Mouse (Mus musculus) C2C12 (cell line): ENCODE results near the gene Ggta1. TPM values are rescaled to one million over a fixed set of nuclear protein-coding genes. Genes with fewer than 3 reads are reported as not detected.

Experiments used
- H3K27me3 ChIP-seq: one replicate; pipeline ENCODE4 v1.6.1; 2011; ENCODE audit not compliant: control insufficient read depth, insufficient read depth, insufficient read length
- H3K36me3 ChIP-seq: one replicate; pipeline ENCODE4 v1.6.1; 2011; ENCODE audit not compliant: control insufficient read depth, insufficient read depth
- H3K4me3 ChIP-seq: one replicate; pipeline ENCODE4 v1.5.1; 2011; ENCODE audit warnings: mild to moderate bottlenecking, control low read depth; ENCODE audit not compliant: poor library complexity, insufficient read depth, severe bottlenecking
- H3K79me2 ChIP-seq: one replicate; pipeline ENCODE4 v1.6.1; 2011; ENCODE audit not compliant: control insufficient read depth, insufficient read depth
- H3K79me3 ChIP-seq: one replicate; pipeline ENCODE4 v1.6.1; 2011; ENCODE audit warnings: low read depth, control low read depth
- H3ac ChIP-seq: one replicate; pipeline ENCODE3; 2011; ENCODE audit warnings: low read depth; ENCODE audit not compliant: control insufficient read depth, insufficient read length
- CEBPB ChIP-seq: IDR thresholded peaks from one replicate; pipeline ENCODE4 v1.6.1; 2011; ENCODE audit warnings: low read depth, mild to moderate bottlenecking, control low read depth, moderate library complexity
- CTCF ChIP-seq: IDR thresholded peaks from one replicate; pipeline ENCODE4 v1.5.1; 2011; ENCODE audit not compliant: control insufficient read depth, insufficient read depth, insufficient read length
- FOSL1 ChIP-seq: IDR thresholded peaks from one replicate; pipeline ENCODE4 v1.8.0; 2011; ENCODE audit warnings: mild to moderate bottlenecking, low read length; ENCODE audit not compliant: poor library complexity, insufficient read depth, severe bottlenecking
- MAX ChIP-seq: IDR thresholded peaks from one replicate; pipeline ENCODE4 v1.6.1; 2011; ENCODE audit warnings: mild to moderate bottlenecking, control low read depth
- MYOD1 ChIP-seq: IDR thresholded peaks from one replicate; pipeline ENCODE4 v1.6.1; 2011; ENCODE audit warnings: low read depth; ENCODE audit not compliant: control insufficient read depth, insufficient read length
- MYOG ChIP-seq: IDR thresholded peaks from one replicate; pipeline ENCODE4 v1.6.1; 2011; ENCODE audit not compliant: control insufficient read depth, insufficient read length; ENCODE audit errors: extremely low read depth
- USF1 ChIP-seq: IDR thresholded peaks from one replicate; pipeline ENCODE4 v1.6.1; 2011; ENCODE audit warnings: low read depth, mild to moderate bottlenecking, control low read depth, moderate library complexity
- polyA plus RNA-seq: library from polyadenylated mRNA; unstranded; fragments of >200 nt; fragmentation: generic; extraction: Trizol; gene quantifications from one replicate; pipeline ENCODE4 v1.2.1, GENCODE M21; 2012; ENCODE audit warnings: missing spikeins

Ggta1 gene
- polyA plus RNA-seq, 1 experiment = 7.1 TPM

- H3K79me2 ChIP-seq = no peaks in the 10 kb centered on the region
- no peak overlapping the region for H3ac ChIP-seq
- no peaks in the 10 kb centered on the region for H3K36me3 ChIP-seq
- H3K4me3 ChIP-seq = no peak overlapping the region
- H3K79me3 ChIP-seq = no peaks in the 10 kb centered on the region
- TF ChIP-seq CEBPB (no peak), MYOD1 (peak; percentile 27)
- no peaks in the 10 kb centered on the region for H3K27me3 ChIP-seq
Observed at GRCm38 (mm10) chr2:35486981-35487655, 24.1 kb upstream of the Ggta1 start.

- Histone ChIP-seq H3K27me3 (no peaks in the 10 kb centered on the region), H3K36me3 (no peaks in the 10 kb centered on the region), H3ac (no peak overlapping the region), H3K79me2 (no peaks in the 10 kb centered on the region), H3K4me3 (no peak overlapping the region), H3K79me3 (no peaks in the 10 kb centered on the region)
- TF ChIP-seq CTCF = no peak
- TF ChIP-seq MAX = no peak
- peak; percentile 93 for TF ChIP-seq MYOD1
Observed at GRCm38 (mm10) chr2:35484102-35484501, 21.1 kb upstream of the Ggta1 start.

- Histone ChIP-seq H3K79me2 (no peaks in the 10 kb centered on the region), H3K79me3 (no peaks in the 10 kb centered on the region), H3K27me3 (no peaks in the 10 kb centered on the region), H3K4me3 (no peak overlapping the region), H3ac (no peak overlapping the region), H3K36me3 (no peaks in the 10 kb centered on the region)
- TF ChIP-seq FOSL1 (no peak), USF1 (no peak), MYOG (no peak), CTCF (no peak), MYOD1 (no peak)
Observed at GRCm38 (mm10) chr2:35483402-35483801, 20.4 kb upstream of the Ggta1 start.

- Histone ChIP-seq H3ac (no peak overlapping the region), H3K27me3 (no peaks in the 10 kb centered on the region), H3K4me3 (no peak overlapping the region), H3K79me2 (no peaks in the 10 kb centered on the region), H3K36me3 (no peaks in the 10 kb centered on the region), H3K79me3 (no peaks in the 10 kb centered on the region)
- TF ChIP-seq USF1 (no peak), MAX (no peak), CEBPB (no peak), CTCF (no peak), MYOG (no peak), FOSL1 (no peak), MYOD1 (no peak)
Observed at GRCm38 (mm10) chr2:35481322-35481990, 18.4 kb upstream of the Ggta1 start.

DNA sequence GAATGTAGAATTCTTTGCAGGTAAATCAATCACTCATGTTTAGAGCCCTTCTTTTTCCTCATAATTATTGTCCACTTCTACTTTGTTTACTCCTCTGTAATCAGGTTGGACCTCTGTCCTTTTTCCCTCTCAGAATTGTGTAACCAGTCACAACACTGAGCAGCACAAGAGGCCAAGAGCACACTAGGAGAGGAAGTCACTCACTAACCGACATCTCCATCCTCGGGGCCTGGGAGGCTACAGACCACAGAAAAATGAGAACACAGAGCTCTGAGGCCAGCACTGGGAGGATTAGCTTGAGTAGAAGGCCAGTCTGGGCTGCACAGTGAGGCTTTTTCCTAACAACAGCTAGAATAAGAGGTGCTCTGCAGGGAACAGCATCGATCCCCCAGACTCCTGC is 17.0 kb upstream of the Ggta1 start:
- H3K27me3 ChIP-seq = no peaks in the 10 kb centered on the region
- H3K79me3 ChIP-seq = no peaks in the 10 kb centered on the region
- H3K79me2 ChIP-seq = no peaks in the 10 kb centered on the region
- H3ac ChIP-seq = no peak overlapping the region
- H3K36me3 ChIP-seq = no peaks in the 10 kb centered on the region
- TF ChIP-seq MYOG = no peak
- no peak for TF ChIP-seq USF1
- no peak for TF ChIP-seq FOSL1
- TF ChIP-seq MAX = no peak
- no peak for TF ChIP-seq MYOD1
- no peak for TF ChIP-seq CTCF
- TF ChIP-seq CEBPB = no peak
- no peak overlapping the region for H3K4me3 ChIP-seq

DNA sequence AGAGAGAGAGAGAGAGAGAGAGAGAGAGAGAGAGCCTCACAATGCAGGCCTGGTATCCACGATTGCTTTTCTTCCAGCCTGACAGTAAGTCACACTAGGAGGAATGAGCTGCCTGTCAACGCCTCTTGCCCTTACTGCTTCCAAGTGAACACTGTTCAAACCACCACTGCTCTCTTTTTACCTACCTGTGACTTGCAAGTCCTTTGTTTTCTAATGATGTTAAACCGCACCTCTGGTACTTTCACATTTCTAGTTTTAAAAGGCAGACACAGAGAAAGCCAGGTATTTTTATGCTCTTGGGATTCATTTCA is 15.7 kb upstream of the Ggta1 start:
- H3K79me2 ChIP-seq = no peaks in the 10 kb centered on the region
- no peaks in the 10 kb centered on the region for H3K79me3 ChIP-seq
- no peaks in the 10 kb centered on the region for H3K36me3 ChIP-seq
- H3K4me3 ChIP-seq = no peak overlapping the region
- no peak for TF ChIP-seq MYOG
- no peak for TF ChIP-seq USF1
- TF ChIP-seq CTCF = no peak
- no peak for TF ChIP-seq MAX
- no peak for TF ChIP-seq MYOD1
- no peak for TF ChIP-seq CEBPB
- no peak for TF ChIP-seq FOSL1
- H3ac ChIP-seq = no peak overlapping the region
- no peaks in the 10 kb centered on the region for H3K27me3 ChIP-seq
